Mouse (Mus musculus): ENCODE measurements around the gene D630045J12Rik.

DNA sequence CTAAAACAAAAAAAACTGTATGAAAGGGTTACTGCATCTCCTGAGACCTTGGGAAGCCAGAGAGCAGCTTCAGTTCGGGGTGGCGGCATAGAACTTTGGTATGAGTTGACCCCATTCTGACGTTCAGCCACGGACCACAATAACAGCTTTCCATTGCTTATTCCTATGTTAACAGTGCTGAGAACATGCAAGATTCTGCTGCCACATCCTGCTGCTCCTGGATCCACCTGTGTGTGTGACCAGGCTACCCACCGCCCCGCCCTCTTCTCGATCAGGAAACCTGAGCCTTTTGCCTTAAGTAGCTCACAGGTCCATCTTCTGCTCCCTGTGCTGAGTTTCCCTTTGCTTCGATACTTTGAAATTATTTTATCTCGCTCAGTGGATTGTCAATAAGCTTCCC, 147.9 kb downstream of the D630045J12Rik start:
- no peak for TF ChIP-seq MAFK (IDR thresholded peaks at IDR 0.05; ENCODE audit: insufficient read depth, low read depth, low read length)
- no peak for TF ChIP-seq ZNF384 (IDR thresholded peaks at IDR 0.05; ENCODE audit: low read depth, low read length)

Data from ES-E14 (cell line).